Mouse (Mus musculus) CH12.LX (cell line): ENCODE results near the gene Trex2. TPM values are rescaled to one million over a fixed set of nuclear protein-coding genes. Genes with fewer than 3 reads are reported as not detected.

Experiments
- DNase-seq: peaks from one replicate; pipeline ENCODE4 v3.0.0-alpha.2; 2013; ENCODE audit errors: extremely low read depth
- H3K27ac ChIP-seq: 2 replicates; pipeline ENCODE4 v1.5.1; 2012; ENCODE audit warnings: low read depth, mild to moderate bottlenecking, control low read depth, moderate library complexity; ENCODE audit not compliant: insufficient read depth
- H3K27me3 ChIP-seq: replicated peaks from 2 replicates; pipeline ENCODE3; 2012; ENCODE audit warnings: inconsistent platforms
- H3K36me3 ChIP-seq, 2 experiments: replicated peaks in 1 of 2; 2 replicates each; pipeline versions ENCODE3 to v1.6.1; 2012; ENCODE audit warnings: inconsistent platforms in 1 of 2, low read length in 1 of 2, mild to moderate bottlenecking in 1 of 2, mixed read lengths in 1 of 2, moderate library complexity in 1 of 2; ENCODE audit not compliant: control insufficient read depth in 1 of 2, insufficient read depth in 1 of 2
- H3K4me1 ChIP-seq, 2 experiments: 2 replicates each; pipeline ENCODE4 v1.6.1; 2012; ENCODE audit warnings: inconsistent platforms in 1 of 2, moderate library complexity in 1 of 2; ENCODE audit not compliant: insufficient read depth in 2 of 2, control insufficient read depth in 1 of 2
- H3K4me2 ChIP-seq: 2 replicates; pipeline ENCODE4 v1.6.1; 2012; ENCODE audit warnings: low read depth, mild to moderate bottlenecking, control low read depth; ENCODE audit not compliant: poor library complexity, insufficient read depth, severe bottlenecking
- H3K4me3 ChIP-seq, 3 experiments: fragments of 150-350 bp in 1 of 3; sonication (generic) in 1 of 3; replicated peaks in 1 of 3; 2 replicates each; pipeline versions ENCODE3 to v1.5.1; 2011 to 2012; ENCODE audit warnings: low read depth in 2 of 3, low read length in 2 of 3, mild to moderate bottlenecking in 2 of 3, moderate library complexity in 2 of 3, control low read depth in 1 of 3, improper control_type of control experiment in 1 of 3, inconsistent platforms in 1 of 3, mixed read lengths in 1 of 3; ENCODE audit not compliant: poor library complexity in 1 of 3
- H3K79me2 ChIP-seq: replicated peaks from 2 replicates; pipeline ENCODE4 v1.6.1; 2012; ENCODE audit warnings: mild to moderate bottlenecking, moderate library complexity; ENCODE audit not compliant: control insufficient read depth, poor library complexity, insufficient read depth, severe bottlenecking; ENCODE audit errors: extremely low read depth
- H3K9ac ChIP-seq: 2 replicates; pipeline ENCODE4 v1.6.1; 2012; ENCODE audit warnings: low read depth, mild to moderate bottlenecking, control low read depth, moderate library complexity; ENCODE audit not compliant: insufficient read depth
- H3K9me3 ChIP-seq: replicated peaks from 2 replicates; pipeline ENCODE3; 2012; ENCODE audit warnings: low read length, inconsistent platforms, mixed read lengths
- CHD1 ChIP-seq: IDR thresholded peaks from 2 replicates; pipeline ENCODE4 v1.6.1; 2012; ENCODE audit warnings: low read depth, low read length, improper control_type of control experiment, inconsistent platforms
- CHD2 ChIP-seq: IDR thresholded peaks from 2 replicates; pipeline ENCODE4 v1.6.1; 2011; ENCODE audit warnings: low read length, improper control_type of control experiment
- ETS1 ChIP-seq: conservative IDR thresholded peaks from 2 replicates; pipeline ENCODE4 v1.6.1; 2012; ENCODE audit warnings: low read depth, mild to moderate bottlenecking, inconsistent platforms, low read length, improper control_type of control experiment, moderate library complexity
- IRF4 ChIP-seq: IDR thresholded peaks from 2 replicates; pipeline ENCODE4 v1.6.1; 2014; ENCODE audit warnings: low read depth, mild to moderate bottlenecking, inconsistent platforms, low read length, improper control_type of control experiment
- KAT2A ChIP-seq: IDR thresholded peaks from 2 replicates; pipeline ENCODE4 v1.6.1; 2012; ENCODE audit warnings: low read length, improper control_type of control experiment, inconsistent platforms; ENCODE audit not compliant: insufficient replicate concordance
- MEF2A ChIP-seq: IDR thresholded peaks from 2 replicates; pipeline ENCODE4 v1.6.1; 2014; ENCODE audit warnings: low read depth, mild to moderate bottlenecking, inconsistent platforms, low read length, improper control_type of control experiment, borderline replicate concordance
- MYC ChIP-seq: IDR thresholded peaks from 2 replicates; pipeline ENCODE4 v1.6.1; 2011; ENCODE audit warnings: low read depth, mild to moderate bottlenecking, improper control_type of control experiment, low read length
- NRF1 ChIP-seq: IDR thresholded peaks from 2 replicates; pipeline ENCODE4 v1.6.1; 2014; ENCODE audit warnings: low read depth, mild to moderate bottlenecking, inconsistent platforms, low read length, improper control_type of control experiment, moderate library complexity
- POLR2A ChIP-seq: IDR thresholded peaks from 2 replicates; pipeline ENCODE4 v1.6.1; 2011; ENCODE audit warnings: low read depth, mild to moderate bottlenecking, improper control_type of control experiment, low read length
- RAD21 ChIP-seq: IDR thresholded peaks from 2 replicates; pipeline ENCODE4 v1.6.1; 2011; ENCODE audit warnings: low read depth, mild to moderate bottlenecking, low read length, improper control_type of control experiment, moderate library complexity
- RCOR1 ChIP-seq: conservative IDR thresholded peaks from 2 replicates; pipeline ENCODE4 v1.6.1; 2012; ENCODE audit warnings: low read depth, mild to moderate bottlenecking, inconsistent platforms, low read length, improper control_type of control experiment
- SIN3A ChIP-seq: IDR thresholded peaks from 2 replicates; pipeline ENCODE4 v1.6.1; 2012; ENCODE audit warnings: low read length, improper control_type of control experiment, inconsistent platforms
- TBP ChIP-seq: conservative IDR thresholded peaks from 2 replicates; pipeline ENCODE4 v1.6.1; 2011; ENCODE audit warnings: low read depth, low read length, improper control_type of control experiment
- TCF12 ChIP-seq: IDR thresholded peaks from 2 replicates; pipeline ENCODE4 v1.6.1; 2014; ENCODE audit warnings: low read depth, mild to moderate bottlenecking, inconsistent platforms, low read length, improper control_type of control experiment
- ZC3H11A ChIP-seq: IDR thresholded peaks from 2 replicates; pipeline ENCODE4 v1.6.1; 2012; ENCODE audit warnings: low read depth, mild to moderate bottlenecking, inconsistent platforms, low read length, improper control_type of control experiment
- ZKSCAN1 ChIP-seq: IDR thresholded peaks from 2 replicates; pipeline ENCODE4 v1.6.1; 2012; ENCODE audit warnings: low read depth, inconsistent platforms, low read length, improper control_type of control experiment, borderline replicate concordance
- ZMIZ1 ChIP-seq: IDR thresholded peaks from 2 replicates; pipeline ENCODE4 v1.6.1; 2012; ENCODE audit warnings: low read depth, mild to moderate bottlenecking, inconsistent platforms, low read length, improper control_type of control experiment
- ZNF384 ChIP-seq: IDR thresholded peaks from 2 replicates; pipeline ENCODE4 v1.6.1; 2012; ENCODE audit warnings: low read depth, low read length, improper control_type of control experiment, inconsistent platforms
- dilution Hi-C: fragments of 300-500 bp; cut with MboI; formaldehyde crosslinking; loops from 2 replicates; pipeline ENCODE4 v1.14.3; 2020; ENCODE audit warnings: low sequenced_read_pairs; ENCODE audit not compliant: extremely low pct_unique_long_range_greater_than_20kb, extremely low pct_ligation_motif_present
- in situ Hi-C: fragments of 300-500 bp; cut with MboI; formaldehyde crosslinking; loops from 3 replicates; pipeline ENCODE4 v1.14.3; 2019; ENCODE audit warnings: low sequenced_read_pairs, low pct_ligation_motif_present, low pct_unique_long_range_greater_than_20kb, mixed read lengths
- polyA plus RNA-seq: library from polyadenylated mRNA; unstranded; fragments of >175 nt; gene quantifications from 2 replicates; pipeline ENCODE4 v1.2.1, GENCODE M21; 2012; ENCODE audit warnings: low read depth; ENCODE audit not compliant: insufficient read length
- total RNA-seq, 2 experiments: library from RNA; depleted of rRNA; stranded (reverse); fragments of 300-350 nt in 1 of 2; fragments of >200 nt in 1 of 2; gene quantifications; 2 replicates each; pipeline ENCODE4 v1.2.3; 2012 to 2014

The Trex2 gene
- total and polyA plus RNA-seq, 3 experiments: not detected

- no peak overlapping the region for H3K4me3 ChIP-seq
- no peaks in the 10 kb centered on the region for H3K36me3 ChIP-seq
- no peak overlapping the region for H3K9ac ChIP-seq
- dilution Hi-C loops: no loop called here
- no peaks in the 10 kb centered on the region for H3K9me3 ChIP-seq
- H3K4me2 ChIP-seq: no peak overlapping the region
- no peak for DNase-seq
- in situ Hi-C loops: no loop called here
- no peaks in the 10 kb centered on the region for H3K27me3 ChIP-seq
- TF ChIP-seq RCOR1: no peak
- no peak for TF ChIP-seq RAD21
- no peak for TF ChIP-seq ZC3H11A
- TF ChIP-seq IRF4: no peak
- TF ChIP-seq NRF1: no peak
- TF ChIP-seq, all 38 proteins: peak for 0
- Histone ChIP-seq H3K4me1 (peaks cover 4 to 38% of the 10 kb centered on the region in 2 experiments), H3K27ac (no peak overlapping the region), H3K79me2 (no peaks in the 10 kb centered on the region)
These were observed 42.4 kb upstream of the Trex2 start for GRCm38 (mm10) chrX:73477500-73477899.

- no peaks in the 10 kb centered on the region for H3K9me3 ChIP-seq
- no peaks in the 10 kb centered on the region for H3K79me2 ChIP-seq
- no peak overlapping the region for H3K9ac ChIP-seq
- no peak overlapping the region for H3K4me2 ChIP-seq
- dilution Hi-C loops: no loop called here
- DNase-seq: no peak
- H3K27me3 ChIP-seq: no peaks in the 10 kb centered on the region
- no peak overlapping the region for H3K27ac ChIP-seq
- H3K4me3 ChIP-seq: no peak overlapping the region
- in situ Hi-C loops: no loop called here
- H3K4me1 ChIP-seq: peaks cover 4 to 38% of the 10 kb centered on the region in 2 experiments
- H3K36me3 ChIP-seq: no peaks in the 10 kb centered on the region
- TF ChIP-seq TCF12: no peak
- no peak for TF ChIP-seq RAD21
- TF ChIP-seq KAT2A: no peak
- TF ChIP-seq SIN3A: no peak
- TF ChIP-seq ZNF384: no peak
- no peak for TF ChIP-seq ZKSCAN1
- TF ChIP-seq IRF4: no peak
- TF ChIP-seq POLR2A: no peak
- no peak for TF ChIP-seq CHD2
- TF ChIP-seq, all 38 proteins: peak for 0
These were observed 41.5 kb upstream of the Trex2 start for GRCm38 (mm10) chrX:73476621-73477020.

GRCm38 (mm10) chrX:73475658-73476256 lies 40.6 kb upstream of the Trex2 start:
- H3K9me3 ChIP-seq: no peaks in the 10 kb centered on the region
- dilution Hi-C loops: no loop called here
- no peak overlapping the region for H3K4me2 ChIP-seq
- H3K36me3 ChIP-seq: no peaks in the 10 kb centered on the region
- no peak overlapping the region for H3K4me3 ChIP-seq
- no peak for DNase-seq
- in situ Hi-C loops: no loop called here
- no peaks in the 10 kb centered on the region for H3K79me2 ChIP-seq
- no peak for TF ChIP-seq MEF2A
- TF ChIP-seq POLR2A: no peak
- no peak for TF ChIP-seq RCOR1
- TF ChIP-seq ZKSCAN1: no peak
- TF ChIP-seq RAD21: no peak
- TF ChIP-seq IRF4: no peak
- no peak for TF ChIP-seq MYC
- no peak for TF ChIP-seq CHD1
- no peak for TF ChIP-seq TCF12
- TF ChIP-seq KAT2A: no peak
- no peak for TF ChIP-seq ETS1
- no peak for TF ChIP-seq TBP
- TF ChIP-seq ZMIZ1: no peak
- H3K9ac ChIP-seq: no peak overlapping the region
- no peak overlapping the region for H3K27ac ChIP-seq
- H3K27me3 ChIP-seq: peaks cover 2% of the 10 kb centered on the region
- H3K4me1 ChIP-seq: peaks cover 4 to 38% of the 10 kb centered on the region in 2 experiments
